Mouse (Mus musculus) liver, postnatal 0 days (tissue): ENCODE measurements at regions not wholly inside any gene's neighbourhood (a gene's known extent, or its start where the extent isn't known, plus 50 kb on each side); places are given as distances from the start of the nearest gene placed in this dataset.

Experiments
- CTCF ChIP-seq: sonication (generic); IDR thresholded peaks from 2 replicates; pipeline ENCODE4 v1.5.1; 2016; ENCODE audit warnings: antibody characterized with exemption, low read depth
- EP300 ChIP-seq: IDR thresholded peaks from 2 replicates; pipeline ENCODE4 v1.6.1; 2016; ENCODE audit warnings: antibody characterized with exemption, low read depth, mild to moderate bottlenecking

GRCm38 (mm10) chr4:72647130-72647529 is 205.3 kb downstream of the Aldoart1 start:
- TF ChIP-seq CTCF (no peak), EP300 (no peak)
